Mouse (Mus musculus) lung, adult 10 weeks (tissue): Measurements from ENCODE around the gene Prkcz. TPM values are rescaled to one million over a fixed set of nuclear protein-coding genes. Genes with fewer than 3 reads are reported as not detected.

Source experiments
- polyA plus RNA-seq: library from polyadenylated mRNA; stranded (reverse); fragments of 350-450 nt; fragmentation: Illumina TruSeq; extraction: RNeasy Lipid Tissue Mini Kit (QIAGEN cat#74804); gene quantifications from one replicate; pipeline ENCODE4 v1.2.3, GENCODE M21; 2014; ENCODE audit warnings: low read depth, low replicate concordance; ENCODE audit not compliant: insufficient read depth

The Prkcz gene
- polyA plus RNA-seq = 28.0 TPM

GRCm38 (mm10) chr4:155361303-155361791, at the start of gene Prkcz:
Prkcz (minus strand) TSS chr4:155361361.

GRCm38 (mm10) chr4:155409058-155409776, 48.1 kb upstream of the Prkcz start, which contains the start of gene Cfap74:
Cfap74 (plus strand) TSS chr4:155409190.

DNA sequence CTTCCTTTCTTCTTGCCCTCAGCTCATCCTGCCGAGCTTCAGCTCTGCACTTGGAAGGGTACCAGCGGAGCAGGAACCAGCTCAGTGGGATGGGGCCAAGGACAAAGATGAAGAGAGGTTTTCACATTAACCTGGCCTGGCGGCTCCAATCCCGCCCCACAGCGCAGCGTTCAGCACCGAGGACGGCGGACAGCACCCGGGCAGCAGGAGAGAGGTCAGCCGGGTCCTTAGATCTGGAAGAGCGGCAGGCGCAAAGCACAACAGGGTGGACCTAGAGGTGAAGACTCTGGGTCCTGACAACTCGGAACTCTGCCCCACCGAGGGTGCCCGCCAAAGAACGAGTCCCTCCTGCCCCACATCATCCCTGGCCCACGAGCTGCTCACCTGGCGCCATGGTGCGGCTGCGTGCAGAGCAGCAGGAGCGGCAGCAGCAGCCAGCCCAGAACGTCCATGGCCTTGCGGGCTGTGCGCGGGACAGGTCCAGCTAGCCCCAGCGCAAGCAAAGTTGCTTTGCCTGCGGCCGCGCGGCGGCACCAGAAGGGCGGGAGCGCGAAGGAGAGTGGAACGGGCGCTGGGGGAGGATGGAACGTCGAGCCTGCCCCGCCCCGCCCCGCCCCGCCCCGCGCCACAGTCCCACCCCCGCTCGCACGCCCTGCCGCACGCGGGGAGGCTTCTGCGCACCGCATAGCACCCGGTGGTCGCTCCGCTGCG, 36.5 kb upstream of the Prkcz start, which contains the start of gene Gabrd:
TSS of gene Gabrd (minus strand) at position 602 of the 711 bp plus-strand sequence.

DNA sequence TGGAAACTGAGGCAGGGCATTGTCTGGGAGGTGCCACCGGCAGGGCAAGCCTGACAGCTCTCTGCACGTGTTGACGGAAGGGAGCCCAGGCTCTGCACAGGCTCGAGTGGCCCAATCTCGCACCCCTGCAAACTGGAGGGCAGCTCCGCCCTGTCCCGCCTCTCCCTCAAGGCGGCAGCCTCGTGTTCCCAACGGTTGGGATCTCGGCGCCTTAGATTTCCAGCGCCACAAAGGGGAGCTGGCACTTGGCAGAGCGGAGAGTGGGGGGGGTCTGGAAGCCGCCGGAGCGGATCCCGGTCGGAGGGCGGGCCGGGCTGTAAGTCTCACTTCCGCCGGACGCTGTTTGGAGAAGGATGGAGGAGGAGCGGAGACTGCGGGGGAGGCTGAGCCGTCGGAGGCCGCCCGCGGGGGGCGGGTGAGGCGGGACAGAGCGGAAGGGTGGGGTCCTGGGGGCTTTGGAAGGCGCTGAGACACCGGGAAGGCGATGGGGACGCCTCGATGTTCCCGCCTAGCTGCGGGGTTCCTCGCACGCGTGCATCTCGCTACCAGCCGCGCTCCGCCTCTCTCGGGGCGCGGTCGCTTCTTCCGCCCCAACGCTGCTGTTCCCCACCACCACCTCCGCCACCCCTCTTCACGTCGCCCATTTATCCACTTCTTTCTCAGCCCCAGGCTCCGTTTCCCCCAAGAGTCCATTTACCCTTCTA, 111.4 kb downstream of the Prkcz start, which contains the start of gene Faap20:
TSS of gene Faap20 (plus strand) at position 155 of the 704 bp plus-strand sequence.

DNA sequence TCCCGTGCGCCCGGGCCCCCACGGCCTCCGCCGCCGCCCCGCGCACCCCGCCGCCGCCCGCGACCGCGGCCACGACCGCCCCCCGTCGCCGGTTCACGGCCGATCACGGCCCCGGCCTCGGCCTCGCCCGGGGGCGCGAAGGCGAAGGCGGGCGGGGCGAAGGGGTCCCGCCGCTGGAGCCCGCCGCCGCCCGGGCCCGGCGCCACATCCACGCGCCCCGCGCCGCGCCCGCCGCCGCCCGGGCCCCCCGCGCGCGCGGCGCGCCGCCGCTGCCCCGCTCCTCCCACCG, 138.7 kb downstream of the Prkcz start, which contains the start of gene Ski:
TSS of gene Ski (minus strand) at position 41 of the 289 bp plus-strand sequence.

Other genes with a start within 250 kb of the Prkcz start
- 36.4 TPM for gene Ski, start 138.8 kb downstream of the Prkcz start, polyA plus RNA-seq
- 38.7 TPM for gene Faap20, start 111.6 kb downstream of the Prkcz start, polyA plus RNA-seq
- gene Gabrd, start 36.8 kb upstream of the Prkcz start, polyA plus RNA-seq = 0.35 TPM
- gene Cfap74, start 47.8 kb upstream of the Prkcz start, polyA plus RNA-seq = 2.1 TPM
- 1.1 TPM for gene Tmem52, start 107.8 kb upstream of the Prkcz start, polyA plus RNA-seq
- gene Gnb1, start 130.0 kb upstream of the Prkcz start, polyA plus RNA-seq = 229 TPM
- 65.4 TPM for gene Nadk, start 201.0 kb upstream of the Prkcz start, polyA plus RNA-seq
- 2.7 TPM for gene Slc35e2, start 240.1 kb upstream of the Prkcz start, polyA plus RNA-seq